Comparison of ENCODE assay signal across 8 mouse cellular contexts in genomic region chr11:88618005-88618501, GRCm38 (mm10).
DNase-seq lines count a peak whose midpoint lies in the region; ATAC-seq and TF ChIP-seq lines count a peak whose summit lies in the region.

No protein-coding gene starts in this region.

- H3K4me1 ChIP-seq in ES-E14 (ENCODE audit: control insufficient read depth in 2 of 2, insufficient read depth in 2 of 2, low read length in 2 of 2, poor library complexity in 1 of 2): peaks cover 20 to 40% of the 10 kb centered on the region in 2 experiments
- peaks cover 73% of the 10 kb centered on the region for H3K4me1 ChIP-seq in liver, embryonic 15.5 days (replicated peaks)

- H3K9ac ChIP-seq in ES-E14 (ENCODE audit: insufficient read depth, low read depth, low read length, poor library complexity, severe bottlenecking): peak overlapping the region; percentile 71; the same call in 1 of the 2 replicates
- no peak overlapping the region for H3K9ac ChIP-seq in liver, embryonic 15.5 days

- in situ Hi-C loops in ES-E14 (cut with MboI; ENCODE audit: low sequenced_read_pairs in 2 of 2, unreplicated experiment in 2 of 2): no loop called here

- WGBS in liver, embryonic 15.5 days (ENCODE audit: insufficient replicate concordance): 65% methylated on average over 16 of the region's 16 CpGs

- H3K36me3 ChIP-seq in ES-E14 (ENCODE audit: control insufficient read depth, insufficient read depth, low read length, poor library complexity, severe bottlenecking): peaks cover 2% of the 10 kb centered on the region; the same call in 1 of the 2 replicates
- H3K36me3 ChIP-seq in liver, embryonic 15.5 days (replicated peaks): no peaks in the 10 kb centered on the region

- H3K4me2 ChIP-seq in liver, embryonic 15.5 days: no peak overlapping the region

- intact Hi-C loops in gastrocnemius, adult 2 months (cut with DNase I): no loop called here
- intact Hi-C loops in gastrocnemius, postnatal 14 days (cut with DNase I; ENCODE audit: low total_unique reads): no loop called here

- TF ChIP-seq CTCF in gastrocnemius, adult 2 months (IDR thresholded peaks at IDR 0.05): no peak

- H3K27me3 ChIP-seq in liver, embryonic 15.5 days: no peaks in the 10 kb centered on the region

- no peak for ATAC-seq in liver, embryonic 15.5 days (ENCODE audit: insufficient read depth)

- peak; percentile 34 for DNase-seq in gastrocnemius, adult 2 months
- DNase-seq in gastrocnemius, postnatal 14 days: no peak
- DNase-seq in ES-E14 (ENCODE audit: low read depth, low spot score): no peak
- DNase-seq in induced T-regulatory cell, adult 2 months (ENCODE audit: low read depth): peak; percentile 42
- no peak for DNase-seq in spleen, adult 12 weeks (ENCODE audit: low spot score)
- DNase-seq in urinary bladder, postnatal 25 days (ENCODE audit: low spot score): no peak
- DNase-seq in embryo, embryonic 9.5 days (ENCODE audit: extremely low spot score): no peak

- H3K9me3 ChIP-seq in ES-E14 (ENCODE audit: control insufficient read depth, insufficient read depth, low read depth, low read length): no peaks in the 10 kb centered on the region
- H3K9me3 ChIP-seq in liver, embryonic 15.5 days (replicated peaks): no peaks in the 10 kb centered on the region

- peak overlapping the region; percentile 85 for H3K27ac ChIP-seq in gastrocnemius, adult 2 months
- peak overlapping the region; percentile 64; the same call in 1 of the 2 replicates for H3K27ac ChIP-seq in ES-E14 (ENCODE audit: insufficient read depth, low read depth, low read length, poor library complexity, severe bottlenecking)
- H3K27ac ChIP-seq in liver, embryonic 15.5 days (replicated peaks): peak overlapping the region; percentile 9; the same call in 1 of the 2 replicates

- H3K4me3 ChIP-seq in gastrocnemius, adult 2 months: no peak overlapping the region
- H3K4me3 ChIP-seq in ES-E14 (ENCODE audit: insufficient read depth in 1 of 2, low read depth in 1 of 2, low read length in 2 of 2, poor library complexity in 1 of 2, severe bottlenecking in 1 of 2): no peak overlapping the region
- H3K4me3 ChIP-seq in liver, embryonic 15.5 days (replicated peaks): no peak overlapping the region

TF ChIP-seq in ES-E14, 5 proteins besides CTCF, POLR2A, EP300 and RAD21:
- no peak for TF ChIP-seq ZC3H11A (IDR thresholded peaks at IDR 0.05; ENCODE audit: borderline replicate concordance, low read depth, low read length)
- no peak for TF ChIP-seq HCFC1 (IDR thresholded peaks at IDR 0.05; ENCODE audit: borderline replicate concordance, insufficient read depth, low read length)
- TF ChIP-seq ZNF384 (IDR thresholded peaks at IDR 0.05; ENCODE audit: low read depth, low read length): no peak
- no peak for TF ChIP-seq MAFK (IDR thresholded peaks at IDR 0.05; ENCODE audit: insufficient read depth, low read depth, low read length)

Comparison
In these comparisons a context has a peak if more than half of its experiments do, and no peak if none do; other contexts are left out.
1. DNase-seq: peak in gastrocnemius, adult 2 months (single experiment) and induced T-regulatory cell, adult 2 months (single experiment); none in gastrocnemius, postnatal 14 days (single experiment), ES-E14 (single experiment), spleen, adult 12 weeks (single experiment), urinary bladder, postnatal 25 days (single experiment) and embryo, embryonic 9.5 days (single experiment).
2. H3K27ac ChIP-seq: peak in every context shown above with its lines; median percentile 85 in gastrocnemius, adult 2 months; 64 in ES-E14; 9 in liver, embryonic 15.5 days.